Mouse (Mus musculus): Measurements from ENCODE around the gene Oas3.

Oas3 gene

DNA sequence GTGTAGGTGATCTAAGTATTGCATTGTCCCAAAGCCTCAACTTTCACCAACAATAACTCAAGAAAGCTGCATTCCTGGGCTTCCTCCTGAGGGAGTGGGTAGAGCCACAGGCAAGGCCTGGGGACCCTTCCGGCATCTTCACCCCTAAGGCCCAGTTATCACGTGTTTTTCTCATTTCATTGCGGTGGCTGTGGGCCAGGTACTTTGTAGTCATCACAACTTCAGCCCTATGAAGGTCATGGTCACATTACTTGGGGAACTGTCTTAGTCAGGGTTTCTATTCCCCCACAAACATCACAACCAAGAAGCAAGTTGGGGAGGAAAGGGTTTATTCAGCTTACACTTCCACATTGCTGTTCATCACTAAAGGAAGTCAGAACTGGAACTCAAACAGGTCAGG is 24.7 kb downstream of the Oas3 start:
- no peak for DNase-seq (ENCODE audit: low spot score in 2 of 2)

DNA sequence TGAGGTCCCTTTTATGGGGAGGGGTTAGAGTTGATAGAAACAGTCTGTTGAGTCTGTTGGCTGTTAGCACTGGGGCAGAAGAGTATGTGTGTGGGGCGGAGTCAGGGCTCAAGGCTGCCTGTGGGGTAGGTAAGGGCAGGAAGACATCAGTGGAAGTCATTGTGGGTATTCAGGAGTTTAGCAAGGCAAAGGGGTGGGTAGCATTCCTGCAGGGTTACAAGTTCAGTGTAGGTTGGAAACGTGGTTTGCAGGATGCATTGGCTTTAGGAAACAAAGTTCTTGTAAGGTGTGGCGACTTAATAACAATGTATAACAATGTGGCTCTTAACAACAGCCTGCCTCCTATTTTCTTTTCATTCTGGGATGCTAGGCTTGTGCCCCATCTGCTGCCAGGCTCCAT is 26.3 kb downstream of the Oas3 start:
- DNase-seq (ENCODE audit: low spot score in 2 of 2) = no peak

DNA sequence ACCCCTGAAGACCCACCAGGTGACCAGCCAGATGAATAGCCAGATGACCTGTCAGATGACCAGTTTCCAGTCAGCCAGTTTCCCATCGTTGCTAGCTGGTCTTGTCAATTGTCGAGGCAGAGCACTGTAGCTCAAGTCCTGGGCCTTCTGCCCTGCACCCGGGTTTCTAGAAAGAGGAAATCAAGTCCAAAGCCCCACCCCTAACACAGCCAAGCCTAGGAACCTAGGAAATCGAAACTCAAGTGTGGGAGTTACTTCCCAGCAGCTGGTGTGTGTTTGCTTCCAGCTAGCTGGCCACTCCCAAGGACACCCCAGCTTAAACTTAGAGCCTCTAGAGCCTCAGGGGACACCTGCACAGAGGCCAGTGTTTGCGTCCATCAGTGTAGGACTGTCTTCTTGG is 27.8 kb downstream of the Oas3 start, which contains the start of gene Oas2:
TSS of gene Oas2 (minus strand) at position 166 of the 400 bp plus-strand sequence.
- DNase-seq (ENCODE audit: low spot score in 2 of 2) = peak; percentile 27 to 55

DNA sequence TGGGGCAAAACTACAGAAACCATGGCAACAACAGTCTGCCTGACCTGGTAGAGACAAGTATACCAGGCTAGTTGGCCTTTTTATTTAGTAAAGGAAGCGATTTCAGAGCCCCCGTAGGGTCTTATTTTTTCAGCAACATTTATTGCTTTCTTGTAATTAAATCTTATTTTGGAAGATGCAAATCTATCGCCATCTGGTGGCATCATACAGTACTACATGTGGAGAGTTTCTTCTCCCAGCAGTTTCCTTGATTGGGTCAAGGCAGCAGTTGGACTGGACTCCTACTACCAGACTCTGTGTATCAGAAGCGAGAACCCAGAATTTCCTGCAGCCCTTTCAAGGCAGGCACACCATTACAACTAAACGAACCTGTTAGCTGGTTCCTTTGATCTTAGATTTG is 31.0 kb downstream of the Oas3 start:
- peak in 1 of 2 experiments; percentile 37 for DNase-seq (ENCODE audit: low spot score in 2 of 2)

DNA sequence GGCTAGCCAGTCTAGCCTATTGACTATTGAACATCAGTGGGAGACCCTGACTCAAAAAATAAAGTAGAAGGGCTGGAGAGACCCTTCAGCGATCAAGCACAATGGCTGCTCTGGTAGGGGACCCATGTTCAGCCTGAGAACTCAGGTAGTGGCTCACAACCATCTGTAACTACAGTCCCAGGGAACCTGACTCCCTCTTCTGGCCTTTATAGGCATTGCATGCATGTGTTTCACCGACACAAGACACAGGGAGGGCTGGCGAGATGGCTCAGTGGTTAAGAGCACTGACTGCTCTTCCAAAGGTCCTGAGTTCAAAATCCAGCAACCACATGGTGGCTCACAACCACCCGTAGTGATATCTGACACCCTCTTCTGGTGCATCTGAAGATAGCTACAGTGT is 35.3 kb downstream of the Oas3 start:
- DNase-seq (ENCODE audit: low spot score in 2 of 2) = no peak

DNA sequence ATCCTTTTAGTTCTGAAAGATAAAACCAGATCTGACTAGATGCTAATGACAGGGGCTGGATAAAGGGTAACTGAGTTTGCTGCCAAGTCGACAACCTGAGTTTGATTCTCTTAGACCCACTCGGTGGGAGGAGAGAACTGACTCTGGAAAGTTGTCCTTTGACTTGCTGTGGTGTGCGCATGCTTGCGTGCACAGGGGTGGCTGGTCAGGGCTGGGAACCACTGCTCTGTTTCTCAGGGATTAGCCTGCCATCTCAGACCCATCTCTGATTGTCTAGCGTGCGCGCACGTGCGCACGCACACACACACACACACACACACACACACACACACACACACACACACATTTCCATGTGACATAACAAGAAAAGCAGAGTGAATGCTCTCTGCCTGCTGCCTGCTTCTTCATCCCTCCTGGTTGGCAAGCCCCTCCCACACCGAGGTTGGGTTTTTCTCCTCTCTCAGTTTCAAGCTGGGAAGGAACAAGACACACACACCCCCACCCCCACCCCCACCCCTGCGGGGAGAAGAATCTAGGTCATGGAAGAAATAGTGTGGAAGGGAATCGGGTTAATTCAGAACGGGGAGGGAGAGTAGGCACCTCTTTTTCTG is 43.0 kb downstream of the Oas3 start:
- DNase-seq (ENCODE audit: low spot score in 2 of 2) = no peak

DNA sequence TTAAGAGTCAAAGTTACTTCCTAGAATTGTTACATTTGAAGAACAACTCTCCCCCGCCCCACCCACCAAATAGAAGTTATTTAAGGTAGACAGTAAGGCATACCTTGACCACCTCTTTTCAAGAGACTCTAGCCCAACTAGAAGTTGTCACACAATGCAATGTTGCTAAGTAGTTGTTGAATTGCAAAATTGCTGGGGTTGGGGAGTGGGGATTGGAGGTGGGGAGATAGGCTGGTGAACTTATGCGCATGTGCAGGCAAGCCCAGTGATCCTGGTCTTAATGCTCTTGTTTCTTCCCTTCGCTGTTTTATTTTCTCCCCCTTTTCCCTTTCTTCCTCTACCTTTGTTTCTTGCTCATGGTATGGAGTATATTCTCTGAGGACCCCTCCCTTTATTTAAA is 43.8 kb downstream of the Oas3 start:
- DNase-seq (ENCODE audit: low spot score in 2 of 2) = no peak

DNA sequence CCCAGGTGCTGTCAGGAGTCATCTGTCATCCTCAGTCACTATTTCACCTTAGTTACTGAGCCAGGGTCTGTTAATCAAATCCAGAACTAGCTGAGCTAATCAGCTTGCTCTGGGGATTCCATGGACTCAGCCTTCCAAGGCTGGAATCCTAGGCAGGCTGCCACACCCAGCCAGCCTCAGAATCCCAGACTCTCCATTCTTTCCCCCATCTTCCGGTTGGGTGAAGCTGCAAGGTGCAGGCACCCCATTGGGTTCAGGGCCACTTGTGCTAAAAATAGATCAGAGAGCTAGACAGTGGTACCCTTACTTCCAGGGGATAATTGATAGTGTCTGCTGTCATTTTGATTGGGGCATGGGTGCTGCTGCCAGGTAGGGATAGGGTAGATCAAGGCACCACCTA is 44.7 kb downstream of the Oas3 start:
- DNase-seq (ENCODE audit: low spot score in 2 of 2) = no peak

DNA sequence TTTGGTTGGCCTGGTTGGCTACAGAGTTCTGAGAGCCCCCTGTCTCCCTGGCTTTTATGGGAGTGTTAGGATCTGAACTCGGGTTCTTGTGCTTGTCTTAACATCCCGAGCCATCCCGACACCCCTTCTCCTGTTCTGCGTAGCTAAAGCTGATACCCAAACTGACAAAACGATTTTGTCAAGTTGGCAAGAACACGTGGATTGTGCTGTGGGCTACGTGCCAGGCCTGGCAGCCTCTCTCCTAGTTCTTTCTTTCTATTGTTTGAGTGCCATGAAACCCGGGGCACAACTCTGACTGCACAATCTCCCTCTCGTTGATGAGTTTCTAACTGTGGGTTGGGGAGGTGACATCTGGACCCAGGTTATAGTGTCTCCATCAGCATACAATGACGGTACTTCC is 48.1 kb downstream of the Oas3 start:
- no peak for DNase-seq (ENCODE audit: low spot score in 2 of 2)

DNA sequence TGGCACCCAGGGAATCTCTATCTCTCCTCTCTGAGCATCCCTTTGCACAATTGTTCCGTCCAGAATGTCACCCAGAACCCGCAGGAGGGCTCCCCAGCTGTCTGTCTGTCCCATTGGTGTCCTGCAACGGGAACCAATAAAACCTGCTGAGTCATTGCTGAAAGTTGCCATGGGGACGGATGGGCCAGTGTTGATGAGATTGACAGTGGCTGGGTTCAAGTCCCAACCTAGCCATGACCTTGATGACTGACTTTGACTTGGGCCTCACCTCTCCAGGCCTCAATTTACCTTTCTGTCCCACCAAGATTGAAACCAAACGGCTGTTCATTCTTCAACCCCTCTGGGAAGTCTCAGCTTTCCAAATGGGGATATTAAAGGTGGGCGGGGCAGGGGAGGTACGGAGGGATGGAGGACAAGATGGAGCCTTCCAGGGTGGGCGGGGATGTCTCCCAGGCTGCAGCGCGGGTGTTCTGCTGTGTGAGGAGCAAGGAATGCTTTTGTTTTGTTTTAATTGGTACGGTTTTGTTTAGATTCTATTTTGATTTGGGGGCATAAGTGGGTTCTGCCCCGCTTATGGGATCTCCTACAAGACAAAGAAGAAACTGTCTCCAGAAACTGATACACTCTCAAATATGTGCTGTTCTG is 51.5 kb downstream of the Oas3 start:
- DNase-seq (ENCODE audit: low spot score in 2 of 2) = no peak

DNA sequence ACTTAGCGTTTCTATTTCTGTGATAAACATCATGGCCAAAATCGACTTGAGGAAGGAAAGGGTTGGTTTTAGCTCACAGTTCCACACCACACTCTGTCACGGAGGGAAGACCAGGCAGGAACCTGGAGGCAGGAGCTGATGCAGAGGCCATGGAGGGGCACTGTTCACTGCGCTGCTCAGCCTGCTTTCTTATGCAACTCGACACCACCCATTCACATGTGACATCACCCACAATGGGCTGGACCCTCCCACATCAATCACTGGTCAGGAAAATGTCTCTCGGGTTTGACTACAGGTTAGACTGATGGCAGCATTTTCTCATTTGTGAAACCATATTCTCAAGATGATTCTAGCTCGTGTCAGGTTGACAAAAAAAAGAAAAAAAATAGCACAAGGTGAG is 56.5 kb downstream of the Oas3 start:
- DNase-seq (ENCODE audit: low spot score in 2 of 2) = no peak

DNA sequence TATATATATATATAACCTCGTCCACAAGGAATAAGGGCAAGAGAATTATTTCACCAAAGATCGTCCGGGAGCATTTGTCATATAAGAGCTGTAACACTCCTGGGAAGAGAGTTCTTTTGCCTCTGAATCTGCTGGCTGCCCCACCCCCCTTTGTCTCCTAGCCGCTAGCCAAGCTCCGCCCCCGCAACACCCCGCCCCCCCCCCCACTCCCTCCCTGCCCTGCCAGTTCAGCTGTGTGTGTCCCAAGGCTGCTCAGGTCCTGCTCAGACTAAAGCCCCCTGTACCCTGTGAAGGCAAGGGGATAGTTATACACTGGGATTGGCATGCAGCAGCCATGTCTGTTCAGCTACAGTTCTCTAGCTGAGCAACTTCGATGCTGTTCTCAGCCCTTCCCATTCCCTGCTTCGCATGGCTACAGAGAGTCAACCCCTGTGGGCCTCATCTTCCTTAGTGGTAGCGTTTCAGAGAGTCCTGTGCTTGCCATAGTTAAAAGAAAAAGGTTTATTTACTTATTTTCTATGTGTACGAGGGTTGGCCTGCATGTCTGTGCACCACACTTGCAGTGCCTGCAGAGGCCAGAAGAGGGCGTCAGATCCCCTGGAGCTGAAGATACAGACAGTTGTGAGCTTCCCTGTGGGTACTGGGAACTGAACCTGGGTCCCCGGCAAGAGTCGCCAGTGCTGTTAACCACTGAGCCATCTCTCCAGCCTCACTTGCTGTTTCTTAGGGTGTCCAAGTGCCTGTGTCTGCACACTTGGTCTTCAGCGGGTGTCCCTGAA is 58.7 kb downstream of the Oas3 start:
- no peak for DNase-seq (ENCODE audit: low spot score in 2 of 2)

DNA sequence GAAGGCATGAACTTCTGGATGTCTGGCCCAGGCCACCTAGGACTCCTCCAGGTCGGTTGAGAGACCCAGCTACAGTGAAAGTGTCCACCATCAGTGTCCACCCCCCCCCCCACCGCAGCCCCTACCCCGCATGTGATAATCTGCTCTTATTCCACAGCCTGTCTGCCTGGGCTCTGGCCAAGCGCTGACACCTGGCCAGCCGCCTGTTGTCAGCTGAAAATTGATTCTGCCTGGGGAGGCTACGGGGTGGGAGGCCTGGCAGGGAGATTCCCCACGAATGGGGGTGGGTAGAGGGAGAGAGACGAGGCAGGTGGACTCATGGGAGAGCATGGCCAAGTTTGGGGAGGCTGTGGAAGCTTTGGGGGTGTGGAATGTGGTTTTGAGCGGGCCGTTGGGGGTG is 60.3 kb downstream of the Oas3 start:
- DNase-seq (ENCODE audit: low spot score in 2 of 2) = no peak

DNA sequence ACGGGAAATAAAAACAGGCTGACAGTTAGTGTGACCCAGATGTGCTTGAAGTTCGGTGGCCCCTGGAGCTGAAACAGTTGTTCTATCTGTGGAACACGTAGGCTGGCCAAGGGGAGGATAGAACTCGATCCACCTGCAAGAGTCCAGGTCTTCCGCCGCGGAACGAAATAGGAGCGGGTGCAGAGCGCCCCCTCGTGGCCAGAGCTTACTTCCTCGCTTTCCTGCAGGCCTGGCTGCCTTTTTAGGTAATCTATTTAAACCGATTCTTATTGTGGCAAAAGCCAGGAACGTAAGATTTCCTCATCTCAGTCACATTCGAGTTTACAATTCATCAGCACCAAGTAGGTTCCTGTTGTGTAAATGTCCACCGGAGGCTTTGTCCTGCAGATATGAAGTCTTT is 63.1 kb downstream of the Oas3 start:
- peak in 1 of 2 experiments; percentile 18 for DNase-seq (ENCODE audit: low spot score in 2 of 2)

DNA sequence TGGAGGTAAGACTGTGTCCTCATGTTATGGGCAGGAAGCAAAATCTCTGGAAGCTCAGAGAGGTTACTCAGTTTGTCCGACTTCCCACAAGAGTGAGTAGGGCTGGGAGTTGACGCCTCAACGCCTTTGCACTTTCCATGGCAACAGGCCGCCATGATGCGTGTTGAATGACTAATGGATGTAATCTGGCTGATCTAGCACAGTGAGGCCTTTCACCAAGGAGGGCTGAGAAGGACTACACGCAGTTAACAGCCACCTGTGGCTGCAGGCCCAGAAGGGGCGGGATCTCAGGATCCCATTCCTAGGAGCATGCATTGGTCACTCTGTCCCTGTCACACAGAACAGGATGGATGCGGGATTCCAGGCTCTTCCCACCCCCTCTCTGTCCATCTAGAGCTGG is 64.7 kb downstream of the Oas3 start:
- no peak for DNase-seq (ENCODE audit: low spot score in 2 of 2)

DNA sequence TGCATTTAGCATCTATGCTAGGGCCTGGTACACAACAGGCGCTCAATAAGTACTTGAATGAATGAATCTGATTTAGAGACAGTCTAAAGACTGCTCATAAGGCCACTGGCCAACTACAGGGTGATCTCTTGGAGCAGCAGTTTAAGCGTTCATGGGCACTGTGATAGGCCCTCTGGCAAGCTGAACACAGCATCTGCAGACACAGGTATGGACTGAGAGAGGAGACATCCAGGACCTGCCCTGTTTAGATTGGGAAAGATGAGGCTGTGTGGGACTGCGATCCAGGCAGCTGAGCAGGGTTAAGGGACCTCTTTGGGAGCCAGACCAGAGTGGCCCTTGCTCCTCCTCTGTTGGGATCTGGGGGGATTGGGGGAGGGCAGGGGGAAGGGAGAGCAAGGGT is 65.6 kb downstream of the Oas3 start, which contains the start of gene Dtx1:
TSS of gene Dtx1 (minus strand) at position 101 of the 400 bp plus-strand sequence.
- DNase-seq (ENCODE audit: low spot score in 2 of 2) = no peak

DNA sequence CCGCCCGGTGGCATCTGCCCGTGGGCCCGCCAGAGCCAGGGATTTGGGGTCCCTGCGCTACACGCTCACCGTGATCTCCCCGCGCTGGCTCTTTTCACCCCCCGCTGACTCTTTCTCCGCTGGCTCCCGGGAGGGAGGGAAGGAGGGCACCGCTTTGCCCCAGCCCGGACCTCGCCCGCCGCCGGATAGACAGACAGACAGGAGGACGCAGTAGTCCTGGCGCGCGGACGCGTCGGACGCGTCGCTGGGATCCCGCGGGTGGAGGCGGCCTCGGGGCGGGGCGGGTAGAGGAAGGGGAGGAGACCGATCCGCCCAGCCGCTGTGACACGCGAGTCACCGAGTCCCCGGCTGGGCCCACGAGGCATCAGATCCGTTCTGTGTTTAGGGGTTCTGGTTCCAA is 66.0 kb downstream of the Oas3 start:
- peak in 1 of 2 experiments; percentile 11 for DNase-seq (ENCODE audit: low spot score in 2 of 2)

DNA sequence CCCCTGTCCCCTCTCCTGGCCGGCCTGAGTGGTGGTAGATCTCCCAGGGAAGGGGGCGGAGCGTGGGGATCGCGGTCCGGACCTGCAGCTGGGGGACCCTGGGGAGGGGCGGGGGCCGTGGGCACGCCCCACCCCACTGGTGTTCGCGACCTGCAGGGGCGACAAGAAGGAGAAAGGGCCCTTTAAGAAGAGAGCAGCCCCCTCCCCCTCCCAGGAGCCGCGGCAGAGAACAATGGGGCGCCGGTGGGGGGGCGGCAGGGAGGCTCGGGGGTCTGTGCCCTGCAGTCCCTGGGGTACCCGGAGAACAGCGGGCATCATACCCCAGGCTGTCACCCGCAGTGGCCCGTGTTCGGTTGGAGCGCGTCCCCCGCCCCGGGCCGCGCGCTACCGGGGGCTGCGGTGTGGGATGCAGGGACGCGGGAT is 66.6 kb downstream of the Oas3 start:
- DNase-seq (ENCODE audit: low spot score in 2 of 2) = no peak

DNA sequence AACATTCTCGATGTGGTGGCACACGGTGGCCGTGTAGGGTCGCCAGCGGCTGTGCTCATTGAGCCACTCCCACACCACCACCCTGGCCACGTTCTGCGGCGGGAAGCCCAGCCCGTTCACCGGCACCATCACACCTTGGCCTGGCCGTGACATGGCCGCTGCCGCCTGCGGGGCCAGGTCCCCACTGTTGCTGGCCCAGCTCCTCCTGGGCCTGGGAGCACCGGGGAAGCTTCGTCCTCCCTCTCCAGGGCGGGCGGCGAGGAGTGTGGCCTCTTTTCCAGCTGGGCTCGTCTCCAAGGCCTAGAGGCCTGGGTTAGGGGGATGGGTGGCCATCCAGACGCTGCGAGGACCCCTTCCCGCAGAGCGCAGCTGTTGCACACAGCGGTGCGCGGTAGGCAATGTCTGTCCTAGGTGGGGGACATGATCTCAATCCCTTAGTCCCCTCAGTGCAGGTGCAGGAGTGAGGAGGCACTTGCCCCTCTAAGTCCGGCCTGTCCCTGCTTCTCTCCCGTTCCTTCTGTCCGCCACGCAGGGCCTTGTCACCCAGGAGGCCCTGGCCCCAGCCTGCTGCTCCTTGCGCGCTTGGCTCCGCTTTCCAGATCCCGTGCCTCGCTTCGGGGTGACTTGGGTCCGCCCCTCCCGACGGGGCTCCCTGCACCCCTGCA is 67.2 kb downstream of the Oas3 start:
- no peak for DNase-seq (ENCODE audit: low spot score in 2 of 2)

DNA sequence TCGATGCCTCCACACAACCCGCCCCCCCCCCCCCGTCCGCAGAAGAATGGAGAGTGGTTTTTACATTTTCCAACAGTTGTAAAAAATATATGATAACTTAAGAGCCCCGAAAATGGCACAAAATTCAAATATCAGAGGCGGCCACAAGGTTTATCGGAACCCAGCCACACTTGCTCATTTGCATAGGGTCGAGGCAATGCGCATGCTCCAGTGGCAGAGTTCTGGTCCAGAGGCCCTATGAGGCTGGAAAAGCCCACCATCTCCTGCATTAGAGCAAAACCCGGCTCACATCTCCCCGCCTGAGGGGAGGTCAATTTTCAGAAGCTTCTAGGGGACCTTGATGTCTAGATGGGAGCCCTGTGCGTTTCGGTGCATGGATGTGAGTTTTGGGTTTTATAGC is 70.5 kb downstream of the Oas3 start:
- no peak for DNase-seq (ENCODE audit: low spot score in 2 of 2)

DNA sequence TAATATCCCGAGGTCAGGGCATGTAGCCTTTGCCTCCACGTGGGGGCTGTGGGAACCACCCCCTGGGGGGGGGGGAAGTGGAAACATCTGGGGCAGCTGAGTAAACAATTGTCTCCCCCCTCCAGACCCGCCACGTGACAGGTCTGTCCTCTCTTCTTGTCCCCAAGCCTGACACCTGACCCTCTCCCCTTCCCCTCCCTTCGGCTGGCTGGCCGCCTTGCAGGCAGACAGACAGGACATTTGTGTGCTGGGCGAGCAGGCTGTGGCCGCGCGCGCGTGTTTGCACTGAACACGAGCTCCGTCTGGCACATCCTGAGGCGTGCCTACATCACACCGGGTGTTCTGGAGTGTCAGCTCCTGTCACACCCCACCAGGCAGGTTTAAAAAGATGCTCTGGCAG is 70.9 kb downstream of the Oas3 start:
- peak in 1 of 2 experiments; percentile 34 for DNase-seq (ENCODE audit: low spot score in 2 of 2)

DNA sequence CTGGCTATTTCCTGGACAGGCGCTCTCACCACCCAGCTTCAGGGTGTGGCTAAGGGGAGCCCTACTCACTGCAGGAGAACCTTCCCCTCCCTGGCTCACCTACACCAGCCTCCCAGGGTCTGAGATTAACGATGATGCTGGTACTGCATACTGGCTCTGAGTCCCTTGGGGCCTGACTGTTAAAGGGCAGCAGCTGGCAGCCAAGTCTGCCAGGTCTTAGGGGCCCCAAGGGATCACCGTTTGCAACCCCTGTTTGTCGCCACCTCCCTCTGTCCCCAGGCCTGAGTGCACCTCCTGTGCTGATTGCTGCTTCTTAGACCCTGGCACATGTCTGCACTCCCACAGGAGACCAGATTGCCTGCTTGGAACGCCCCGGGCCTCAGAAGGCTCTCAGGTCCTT is 73.0 kb downstream of the Oas3 start:
- DNase-seq (ENCODE audit: low spot score in 2 of 2) = no peak

All from heart, adult 9 months (tissue).